In the genomic region with DNA sequence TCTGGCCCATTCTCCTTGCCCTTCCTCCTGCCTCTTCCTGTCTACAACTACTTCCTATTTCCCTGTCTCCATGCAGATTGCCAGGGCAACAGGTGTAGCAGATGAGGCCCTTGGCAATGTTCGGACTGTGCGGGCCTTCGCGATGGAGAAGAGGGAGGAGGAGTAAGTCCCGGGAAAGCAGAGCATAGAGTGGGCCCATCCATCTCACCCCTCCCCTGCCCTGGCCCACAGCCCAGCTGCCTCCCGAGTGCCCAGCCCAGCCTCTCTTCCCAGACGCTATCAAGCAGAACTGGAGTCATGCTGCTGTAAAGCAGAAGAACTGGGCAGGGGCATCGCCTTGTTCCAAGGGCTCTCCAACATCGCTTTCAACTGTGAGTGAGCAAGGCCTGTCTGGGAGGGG, we compare ENCODE assay signal across 17 mouse cellular contexts. TPM values are rescaled to one million over a fixed set of nuclear protein-coding genes. Genes with fewer than 3 reads are reported as not detected.
A peak's percentile ranks its signal among the peaks of the same experiment; 100 is the strongest.
DNase-seq lines count a peak whose midpoint lies in the region; ATAC-seq and TF ChIP-seq lines count a peak whose summit lies in the region.
"Had no signal": no experiment of that assay in that cellular context is flagged by ENCODE, and none has a peak within 500 bp of the region (broad histone marks: within the 10 kb centered on the region; RNA-seq: fewer than 3 reads in every experiment).

No protein-coding gene starts in this region.

- DNase-seq in forebrain, postnatal 0 days, result no peak
- no peak for DNase-seq in forebrain, embryonic 14.5 days (ENCODE audit: low spot score)
- DNase-seq in neural tube, embryonic 10.5 days (ENCODE audit: extremely low spot score, low spot score), result no peak
- no peak for DNase-seq in stomach, postnatal 0 days (ENCODE audit: low spot score)
- DNase-seq in kidney, adult 8-10 months, result no peak
- DNase-seq: adrenal gland, adult 2 months; kidney, postnatal 14 days; layer of hippocampus, adult 9-11 months; lung, postnatal 14 days had no signal

- peak; percentile 28; the same call in 1 of the 2 replicates for ATAC-seq in forebrain, postnatal 0 days
- ATAC-seq in forebrain, embryonic 14.5 days, result no peak
- peak; percentile 29; the same call in 1 of the 2 replicates for ATAC-seq in intestine, embryonic 15.5 days
- ATAC-seq in intestine, embryonic 16.5 days, result no peak
- ATAC-seq in neural tube, embryonic 13.5 days (ENCODE audit: low read depth), result peak; percentile 63; the same call in 1 of the 2 replicates
- ATAC-seq in stomach, postnatal 0 days (ENCODE audit: low FRiP score, low TSS enrichment), result 0 out of 2 replicates have a peak, but pooled peaks have one; percentile 34
- ATAC-seq: intestine, postnatal 0 days; liver, embryonic 12.5 days had no signal

- no peak overlapping the region for H3K27ac ChIP-seq in forebrain, postnatal 0 days (ENCODE audit: low read depth, low read length)
- no peak overlapping the region for H3K27ac ChIP-seq in forebrain, embryonic 14.5 days (ENCODE audit: low read depth, low read length)
- no peak overlapping the region for H3K27ac ChIP-seq in intestine, embryonic 15.5 days
- H3K27ac ChIP-seq in intestine, embryonic 16.5 days (ENCODE audit: low read length), result no peak overlapping the region
- H3K27ac ChIP-seq in neural tube, embryonic 13.5 days (replicated peaks), result no peak overlapping the region
- no peak overlapping the region for H3K27ac ChIP-seq in stomach, postnatal 0 days (replicated peaks)
- H3K27ac ChIP-seq: heart, embryonic 13.5 days; liver, embryonic 12.5 days had no signal

- H3K27me3 ChIP-seq in forebrain, postnatal 0 days (ENCODE audit: insufficient read depth, low read length), result no peaks in the 10 kb centered on the region
- H3K27me3 ChIP-seq in forebrain, embryonic 14.5 days (replicated peaks; ENCODE audit: control insufficient read depth, insufficient read depth, low read length), result no peaks in the 10 kb centered on the region
- H3K27me3 ChIP-seq in intestine, embryonic 15.5 days (replicated peaks), result no peaks in the 10 kb centered on the region
- H3K27me3 ChIP-seq in intestine, embryonic 16.5 days (replicated peaks; ENCODE audit: control insufficient read depth, insufficient read depth, low read length), result no peaks in the 10 kb centered on the region
- H3K27me3 ChIP-seq in neural tube, embryonic 13.5 days, result no peaks in the 10 kb centered on the region
- H3K27me3 ChIP-seq in stomach, postnatal 0 days (ENCODE audit: control insufficient read depth, insufficient read depth, low read length), result no peaks in the 10 kb centered on the region
- H3K27me3 ChIP-seq: heart, embryonic 13.5 days; liver, embryonic 12.5 days had no signal

- no peak overlapping the region for H3K4me3 ChIP-seq in forebrain, postnatal 0 days (ENCODE audit: low read depth, low read length)
- H3K4me3 ChIP-seq in forebrain, embryonic 14.5 days (ENCODE audit: low read depth, low read length), result no peak overlapping the region
- no peak overlapping the region for H3K4me3 ChIP-seq in intestine, embryonic 15.5 days (replicated peaks)
- no peak overlapping the region for H3K4me3 ChIP-seq in intestine, embryonic 16.5 days (ENCODE audit: low read length)
- H3K4me3 ChIP-seq in neural tube, embryonic 13.5 days, result no peak overlapping the region
- no peak overlapping the region for H3K4me3 ChIP-seq in stomach, postnatal 0 days (ENCODE audit: low read depth, low read length)
- H3K4me3 ChIP-seq: heart, embryonic 13.5 days; liver, embryonic 12.5 days had no signal

- no peak for TF ChIP-seq CTCF in forebrain, postnatal 0 days (IDR thresholded peaks at IDR 0.05; ENCODE audit: low read depth)
- no peak for TF ChIP-seq CTCF in stomach, postnatal 0 days (IDR thresholded peaks at IDR 0.05; ENCODE audit: low read depth)

- TF ChIP-seq EP300 in stomach, postnatal 0 days (optimal IDR thresholded peaks at IDR 0.05), result no peak

- H3K36me3 ChIP-seq in forebrain, postnatal 0 days (ENCODE audit: insufficient read depth), result peaks cover 48% of the 10 kb centered on the region
- H3K36me3 ChIP-seq in forebrain, embryonic 14.5 days (ENCODE audit: control insufficient read depth, insufficient read depth, low read length), result peaks cover 45% of the 10 kb centered on the region
- peaks cover 32% of the 10 kb centered on the region; the same call in 1 of the 2 replicates for H3K36me3 ChIP-seq in intestine, embryonic 15.5 days
- H3K36me3 ChIP-seq in intestine, embryonic 16.5 days (ENCODE audit: control insufficient read depth, insufficient read depth, low read length), result peaks cover 14% of the 10 kb centered on the region
- peaks cover 65% of the 10 kb centered on the region for H3K36me3 ChIP-seq in neural tube, embryonic 13.5 days
- peaks cover 8% of the 10 kb centered on the region for H3K36me3 ChIP-seq in stomach, postnatal 0 days (ENCODE audit: control insufficient read depth, insufficient read depth, low read length)

- H3K9me3 ChIP-seq in forebrain, postnatal 0 days (ENCODE audit: low read length), result no peaks in the 10 kb centered on the region
- H3K9me3 ChIP-seq in forebrain, embryonic 14.5 days (replicated peaks; ENCODE audit: control insufficient read depth, low read length), result no peaks in the 10 kb centered on the region
- H3K9me3 ChIP-seq in intestine, embryonic 15.5 days, result no peaks in the 10 kb centered on the region
- H3K9me3 ChIP-seq in intestine, embryonic 16.5 days (ENCODE audit: control insufficient read depth, low read length), result no peaks in the 10 kb centered on the region
- H3K9me3 ChIP-seq in neural tube, embryonic 13.5 days, result no peaks in the 10 kb centered on the region
- H3K9me3 ChIP-seq in stomach, postnatal 0 days (ENCODE audit: control insufficient read depth, low read length), result no peaks in the 10 kb centered on the region
- H3K9me3 ChIP-seq: heart, embryonic 13.5 days; liver, embryonic 12.5 days had no signal

- 60% methylated on average over 9 of the region's 9 CpGs for WGBS in forebrain, postnatal 0 days
- WGBS in forebrain, embryonic 14.5 days, result 74% methylated on average over 9 of the region's 9 CpGs
- 80% methylated on average over 9 of the region's 9 CpGs for WGBS in intestine, embryonic 15.5 days
- 59% methylated on average over 9 of the region's 9 CpGs for WGBS in intestine, embryonic 16.5 days
- WGBS in neural tube, embryonic 13.5 days, result 56% methylated on average over 9 of the region's 9 CpGs
- 71% methylated on average over 9 of the region's 9 CpGs for WGBS in stomach, postnatal 0 days

- H3K4me1 ChIP-seq in forebrain, postnatal 0 days (ENCODE audit: insufficient read depth), result no peaks in the 10 kb centered on the region
- H3K4me1 ChIP-seq in forebrain, embryonic 14.5 days (ENCODE audit: control insufficient read depth, insufficient read depth, low read length), result no peaks in the 10 kb centered on the region
- H3K4me1 ChIP-seq in intestine, embryonic 15.5 days (replicated peaks), result no peaks in the 10 kb centered on the region
- no peaks in the 10 kb centered on the region for H3K4me1 ChIP-seq in intestine, embryonic 16.5 days (ENCODE audit: control insufficient read depth, insufficient read depth, low read length)
- peaks cover 7% of the 10 kb centered on the region; the same call in 1 of the 2 replicates for H3K4me1 ChIP-seq in neural tube, embryonic 13.5 days (replicated peaks)
- H3K4me1 ChIP-seq in stomach, postnatal 0 days (replicated peaks; ENCODE audit: control insufficient read depth, insufficient read depth), result no peaks in the 10 kb centered on the region
- H3K4me1 ChIP-seq: heart, embryonic 13.5 days had no signal

- no peak overlapping the region for H3K4me2 ChIP-seq in forebrain, postnatal 0 days (ENCODE audit: low read depth)
- H3K4me2 ChIP-seq in forebrain, embryonic 14.5 days (ENCODE audit: low read length), result no peak overlapping the region
- H3K4me2 ChIP-seq in intestine, embryonic 15.5 days (replicated peaks), result no peak overlapping the region
- no peak overlapping the region for H3K4me2 ChIP-seq in intestine, embryonic 16.5 days (ENCODE audit: low read depth, low read length)
- no peak overlapping the region for H3K4me2 ChIP-seq in neural tube, embryonic 13.5 days
- H3K4me2 ChIP-seq in stomach, postnatal 0 days (replicated peaks; ENCODE audit: low read depth), result no peak overlapping the region
- H3K4me2 ChIP-seq: heart, embryonic 13.5 days; liver, embryonic 12.5 days had no signal

- no peak overlapping the region for H3K9ac ChIP-seq in forebrain, postnatal 0 days
- no peak overlapping the region for H3K9ac ChIP-seq in forebrain, embryonic 14.5 days (ENCODE audit: low read length)
- H3K9ac ChIP-seq in intestine, embryonic 15.5 days, result no peak overlapping the region
- H3K9ac ChIP-seq in intestine, embryonic 16.5 days (ENCODE audit: low read depth, low read length), result no peak overlapping the region
- no peak overlapping the region for H3K9ac ChIP-seq in neural tube, embryonic 13.5 days
- H3K9ac ChIP-seq in stomach, postnatal 0 days (ENCODE audit: low read length), result no peak overlapping the region
- H3K9ac ChIP-seq: heart, embryonic 13.5 days; liver, embryonic 12.5 days had no signal

RNA-seq across cellular contexts. Expression of gene Abcb8, which starts 8.5 kb away (rescaled TPM):
- 58.2 and 64.1 TPM in 2 replicates for total RNA-seq in forebrain, postnatal 0 days (2014; rRNA removed)
- 38.7 and 44.6 TPM in 2 replicates for polyA plus RNA-seq in forebrain, postnatal 0 days (2015; fragmentation: Nextera tagmentation; extraction: Ambion mirVana)
- polyA plus RNA-seq in forebrain, embryonic 14.5 days (2014; fragmentation: Nextera tagmentation; extraction: Ambion mirVana), result 37.1 and 43.1 TPM in 2 replicates
- 66.2 and 79.0 TPM in 2 replicates for polyA plus RNA-seq in intestine, embryonic 15.5 days (2015; fragmentation: Nextera tagmentation; extraction: Ambion mirVana)
- 89.8 and 91.3 TPM in 2 replicates for polyA plus RNA-seq in intestine, embryonic 16.5 days (2015; fragmentation: Nextera tagmentation; extraction: Ambion mirVana)
- polyA plus RNA-seq in neural tube, embryonic 13.5 days (2015; fragmentation: Nextera tagmentation; extraction: Ambion mirVana), result 46.7 and 47.4 TPM in 2 replicates
- 29.3 and 30.2 TPM in 2 replicates for polyA plus RNA-seq in stomach, postnatal 0 days (2015; fragmentation: Nextera tagmentation; extraction: Ambion mirVana)

RNA-seq across cellular contexts. Expression of gene Atg9b, which starts 10.0 kb away (rescaled TPM):
- total RNA-seq in forebrain, postnatal 0 days (2014; rRNA removed), result 8.0 and 9.5 TPM in 2 replicates
- polyA plus RNA-seq in forebrain, postnatal 0 days (2015; fragmentation: Nextera tagmentation; extraction: Ambion mirVana), result 3.4 and 5.1 TPM in 2 replicates
- 0.48 and 0.74 TPM in 2 replicates for polyA plus RNA-seq in forebrain, embryonic 14.5 days (2014; fragmentation: Nextera tagmentation; extraction: Ambion mirVana)
- polyA plus RNA-seq in intestine, embryonic 15.5 days (2015; fragmentation: Nextera tagmentation; extraction: Ambion mirVana), result 1.6 and 2.4 TPM in 2 replicates
- 1.7 and 2.0 TPM in 2 replicates for polyA plus RNA-seq in intestine, embryonic 16.5 days (2015; fragmentation: Nextera tagmentation; extraction: Ambion mirVana)
- 1.1 TPM in 2 replicates for polyA plus RNA-seq in neural tube, embryonic 13.5 days (2015; fragmentation: Nextera tagmentation; extraction: Ambion mirVana)
- polyA plus RNA-seq in stomach, postnatal 0 days (2015; fragmentation: Nextera tagmentation; extraction: Ambion mirVana), result 4.1 and 5.8 TPM in 2 replicates

RNA-seq across cellular contexts. Expression of gene Asic3, which starts 11.2 kb away (rescaled TPM):
- 0.15 TPM in 1 of 2 replicates, not detected in the other for total RNA-seq in forebrain, postnatal 0 days (2014; rRNA removed)
- polyA plus RNA-seq in forebrain, postnatal 0 days (2015; fragmentation: Nextera tagmentation; extraction: Ambion mirVana), result 0.08 and 0.52 TPM in 2 replicates
- polyA plus RNA-seq in forebrain, embryonic 14.5 days (2014; fragmentation: Nextera tagmentation; extraction: Ambion mirVana), result not detected in 2 replicates
- 0.14 TPM in 1 of 2 replicates, not detected in the other for polyA plus RNA-seq in intestine, embryonic 15.5 days (2015; fragmentation: Nextera tagmentation; extraction: Ambion mirVana)
- 0.12 and 0.57 TPM in 2 replicates for polyA plus RNA-seq in intestine, embryonic 16.5 days (2015; fragmentation: Nextera tagmentation; extraction: Ambion mirVana)
- polyA plus RNA-seq in neural tube, embryonic 13.5 days (2015; fragmentation: Nextera tagmentation; extraction: Ambion mirVana), result 1.8 and 3.0 TPM in 2 replicates
- polyA plus RNA-seq in stomach, postnatal 0 days (2015; fragmentation: Nextera tagmentation; extraction: Ambion mirVana), result 0.10 TPM in 1 of 2 replicates, not detected in the other
- total RNA-seq: left cerebral cortex, postnatal 14 days; megakaryocyte-erythroid progenitor cell, adult 5-6 weeks had no signal
- polyA plus RNA-seq: liver, embryonic 12.5 days had no signal

RNA-seq across cellular contexts. Expression of gene Cdk5, which starts 21.4 kb away (rescaled TPM):
- total RNA-seq in forebrain, postnatal 0 days (2014; rRNA removed), result 83.3 and 93.8 TPM in 2 replicates
- 156 and 165 TPM in 2 replicates for polyA plus RNA-seq in forebrain, postnatal 0 days (2015; fragmentation: Nextera tagmentation; extraction: Ambion mirVana)
- 106 and 113 TPM in 2 replicates for polyA plus RNA-seq in forebrain, embryonic 14.5 days (2014; fragmentation: Nextera tagmentation; extraction: Ambion mirVana)
- polyA plus RNA-seq in intestine, embryonic 15.5 days (2015; fragmentation: Nextera tagmentation; extraction: Ambion mirVana), result 35.5 and 38.3 TPM in 2 replicates
- 37.0 and 38.1 TPM in 2 replicates for polyA plus RNA-seq in intestine, embryonic 16.5 days (2015; fragmentation: Nextera tagmentation; extraction: Ambion mirVana)
- 93.2 and 102 TPM in 2 replicates for polyA plus RNA-seq in neural tube, embryonic 13.5 days (2015; fragmentation: Nextera tagmentation; extraction: Ambion mirVana)
- 29.3 and 30.5 TPM in 2 replicates for polyA plus RNA-seq in stomach, postnatal 0 days (2015; fragmentation: Nextera tagmentation; extraction: Ambion mirVana)

RNA-seq across cellular contexts. Expression of gene Slc4a2, which starts 21.7 kb away (rescaled TPM):
- total RNA-seq in forebrain, postnatal 0 days (2014; rRNA removed), result 21.4 and 31.9 TPM in 2 replicates
- polyA plus RNA-seq in forebrain, postnatal 0 days (2015; fragmentation: Nextera tagmentation; extraction: Ambion mirVana), result 9.7 and 13.9 TPM in 2 replicates
- 11.5 and 14.6 TPM in 2 replicates for polyA plus RNA-seq in forebrain, embryonic 14.5 days (2014; fragmentation: Nextera tagmentation; extraction: Ambion mirVana)
- polyA plus RNA-seq in intestine, embryonic 15.5 days (2015; fragmentation: Nextera tagmentation; extraction: Ambion mirVana), result 41.1 and 46.9 TPM in 2 replicates
- 52.7 and 59.2 TPM in 2 replicates for polyA plus RNA-seq in intestine, embryonic 16.5 days (2015; fragmentation: Nextera tagmentation; extraction: Ambion mirVana)
- 18.5 and 24.6 TPM in 2 replicates for polyA plus RNA-seq in neural tube, embryonic 13.5 days (2015; fragmentation: Nextera tagmentation; extraction: Ambion mirVana)
- 34.3 and 37.8 TPM in 2 replicates for polyA plus RNA-seq in stomach, postnatal 0 days (2015; fragmentation: Nextera tagmentation; extraction: Ambion mirVana)

Comparison
In these comparisons a context has a peak if more than half of its experiments do, and no peak if none do; other contexts are left out.
1. ATAC-seq: peak in forebrain, postnatal 0 days (single experiment), intestine, embryonic 15.5 days (single experiment), neural tube, embryonic 13.5 days (single experiment) and stomach, postnatal 0 days (single experiment); none in forebrain, embryonic 14.5 days (single experiment) and intestine, embryonic 16.5 days (single experiment).